Mouse (Mus musculus) intestine, embryonic 15.5 days (tissue): Measurements from ENCODE around the gene Gm10197. TPM values are rescaled to one million over a fixed set of nuclear protein-coding genes. Genes with fewer than 3 reads are reported as not detected.
"Not testable (repeated sequence)": the region's sequence is repeated elsewhere in the genome, so short reads cannot be mapped to it uniquely, and the experiment has no call there.

Source experiments
- ATAC-seq: fragments of 200-750 bp; cut with Nextera tagmentation; 2 replicates; pipeline ENCODE4 v1.8.0; 2017; ENCODE audit warnings: moderate TSS enrichment, moderate library complexity
- H3K27ac ChIP-seq: fragments of 300-500 bp; sonication (generic); 2 replicates; pipeline ENCODE4 v1.5.1; 2015; ENCODE audit warnings: mild to moderate bottlenecking, inconsistent platforms
- H3K27me3 ChIP-seq: fragments of 300-500 bp; sonication (generic); replicated peaks from 2 replicates; pipeline ENCODE4 v1.6.1; 2015; ENCODE audit warnings: inconsistent platforms
- H3K36me3 ChIP-seq: fragments of 300-500 bp; sonication (generic); 2 replicates; pipeline ENCODE4 v1.6.1; 2015; ENCODE audit warnings: inconsistent platforms
- H3K4me1 ChIP-seq: fragments of 300-500 bp; sonication (generic); replicated peaks from 2 replicates; pipeline ENCODE4 v1.6.1; 2015; ENCODE audit warnings: inconsistent platforms
- H3K4me2 ChIP-seq: fragments of 300-500 bp; sonication (generic); replicated peaks from 2 replicates; pipeline ENCODE4 v1.6.1; 2015; ENCODE audit warnings: mild to moderate bottlenecking, inconsistent platforms
- H3K4me3 ChIP-seq: fragments of 300-500 bp; sonication (generic); replicated peaks from 2 replicates; pipeline ENCODE4 v1.5.1; 2015; ENCODE audit warnings: inconsistent platforms
- H3K9ac ChIP-seq: fragments of 300-500 bp; sonication (generic); 2 replicates; pipeline ENCODE4 v1.6.1; 2015; ENCODE audit warnings: inconsistent platforms
- H3K9me3 ChIP-seq: fragments of 300-500 bp; sonication (generic); 2 replicates; pipeline ENCODE4 v1.6.1; 2016; ENCODE audit warnings: inconsistent platforms
- WGBS: fragments of 180-500 bp; shearing (Covaris S2); methylation state at CpG from one replicate; pipeline ENCODE4 v1.1.7; 2015; 5-methylcytosine and 5-hydroxymethylcytosine counted together
- polyA plus RNA-seq: library from polyadenylated mRNA; unstranded; fragments of >200 nt; fragmentation: Nextera tagmentation; extraction: Ambion mirVana; gene quantifications from 2 replicates; pipeline ENCODE4 v1.2.1, GENCODE M21; 2015

Gene Gm10197
- polyA plus RNA-seq, 1 experiment from 2014 or later = 1.4 TPM

- Histone ChIP-seq H3K4me1 (no peaks in the 10 kb centered on the region), H3K27ac (no peak overlapping the region), H3K9me3 (no peaks in the 10 kb centered on the region), H3K9ac (no peak overlapping the region), H3K4me3 (no peak overlapping the region), H3K27me3 (no peaks in the 10 kb centered on the region), H3K4me2 (no peak overlapping the region), H3K36me3 (no peaks in the 10 kb centered on the region)
- ATAC-seq = no peak
- WGBS = 93% methylated on average over 10 of the region's 10 CpGs
Measured at GRCm38 (mm10) chr19:53404219-53404836, 32.8 kb upstream of the Gm10197 start.

DNA sequence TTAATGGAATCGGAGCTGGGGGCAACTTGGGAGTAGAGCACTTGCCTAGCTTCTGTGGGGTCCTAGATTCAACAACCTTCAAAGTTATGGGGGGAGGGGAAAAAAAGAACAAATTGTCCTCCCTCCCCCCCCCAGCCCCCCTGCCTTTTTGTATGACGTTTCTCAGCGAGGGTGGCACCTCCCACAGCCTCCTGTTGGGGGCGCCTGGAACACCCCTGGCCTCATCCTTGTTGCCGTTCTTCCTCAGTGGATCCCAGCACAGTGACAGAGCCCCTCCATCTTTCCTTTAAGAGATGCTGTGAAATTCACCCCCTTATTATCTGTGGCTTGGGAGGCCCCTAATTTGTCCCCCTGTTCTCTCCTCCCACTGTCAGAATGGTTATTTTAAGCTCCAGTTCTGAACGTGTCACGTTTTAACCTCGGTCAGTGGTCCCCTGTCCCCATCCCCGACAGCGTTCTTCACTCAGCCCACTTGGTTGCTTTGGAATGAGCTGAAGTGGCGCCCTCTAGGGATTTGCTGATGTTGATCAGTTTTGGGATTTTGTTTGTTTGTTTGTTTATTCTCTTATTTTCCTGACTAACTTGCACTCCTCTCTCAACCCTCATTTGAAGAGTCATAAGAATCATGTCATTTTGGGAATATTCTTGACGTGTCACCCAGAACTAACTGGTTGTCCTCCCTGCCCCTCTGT, 31.3 kb upstream of the Gm10197 start:
- no peak overlapping the region for H3K9ac ChIP-seq

GRCm38 (mm10) chr19:53400332-53401110, 29.0 kb upstream of the Gm10197 start:
- Histone ChIP-seq H3K27ac (no peak overlapping the region), H3K36me3 (no peaks in the 10 kb centered on the region), H3K9me3 (no peaks in the 10 kb centered on the region), H3K4me1 (no peaks in the 10 kb centered on the region), H3K9ac (no peak overlapping the region), H3K4me3 (no peak overlapping the region), H3K27me3 (no peaks in the 10 kb centered on the region), H3K4me2 (no peak overlapping the region)
- no peak for ATAC-seq
- WGBS = 78% methylated on average over 16 of the region's 16 CpGs

More for the DNA sequence above, 31.3 kb upstream of the Gm10197 start:
- ATAC-seq = no peak
- Histone ChIP-seq H3K27ac (no peak overlapping the region), H3K36me3 (no peaks in the 10 kb centered on the region), H3K9me3 (no peaks in the 10 kb centered on the region), H3K4me2 (no peak overlapping the region), H3K4me3 (no peak overlapping the region), H3K27me3 (no peaks in the 10 kb centered on the region), H3K4me1 (no peaks in the 10 kb centered on the region)
- WGBS = 50% methylated on average over 12 of the region's 12 CpGs

DNA sequence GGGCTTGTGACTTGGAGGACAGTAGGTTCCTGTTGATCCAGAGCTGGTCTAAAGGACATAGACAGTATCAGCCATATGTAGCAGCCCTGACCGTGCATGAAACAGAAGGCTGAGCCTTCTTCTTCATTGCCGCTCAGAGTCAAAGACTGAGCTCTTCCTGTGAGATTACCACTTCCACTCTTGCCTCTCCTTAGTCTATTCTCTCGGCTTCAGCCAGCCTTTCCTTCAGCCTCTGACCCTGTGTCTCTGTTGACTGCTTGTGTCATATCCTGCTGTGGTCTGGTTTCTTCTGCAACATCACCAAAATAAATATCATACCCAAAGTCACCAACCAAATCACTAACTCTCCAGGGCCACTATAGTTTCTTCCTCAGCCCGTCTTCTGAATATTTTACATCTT, 27.6 kb upstream of the Gm10197 start:
- H3K4me3 ChIP-seq = no peak overlapping the region
- WGBS = 82% methylated on average over 4 of the region's 4 CpGs
- H3K9ac ChIP-seq = no peak overlapping the region
- no peaks in the 10 kb centered on the region for H3K27me3 ChIP-seq
- ATAC-seq = no peak
- H3K9me3 ChIP-seq = no peaks in the 10 kb centered on the region
- no peaks in the 10 kb centered on the region for H3K4me1 ChIP-seq
- no peak overlapping the region for H3K27ac ChIP-seq
- no peaks in the 10 kb centered on the region for H3K36me3 ChIP-seq
- no peak overlapping the region for H3K4me2 ChIP-seq

- Histone ChIP-seq H3K4me3 (no peak overlapping the region), H3K27me3 (no peaks in the 10 kb centered on the region), H3K9me3 (no peaks in the 10 kb centered on the region), H3K4me2 (no peak overlapping the region), H3K9ac (no peak overlapping the region), H3K36me3 (no peaks in the 10 kb centered on the region), H3K4me1 (no peaks in the 10 kb centered on the region), H3K27ac (no peak overlapping the region)
- ATAC-seq = no peak
- 77% methylated on average over 12 of the region's 12 CpGs for WGBS
Measured at GRCm38 (mm10) chr19:53397451-53398233, 26.1 kb upstream of the Gm10197 start.

GRCm38 (mm10) chr19:53395805-53396204, 24.2 kb upstream of the Gm10197 start:
- ATAC-seq, H3K27me3 ChIP-seq: not testable (repeated sequence)

GRCm38 (mm10) chr19:53394956-53395355, 23.4 kb upstream of the Gm10197 start:
- 73% methylated on average over 3 of the region's 3 CpGs for WGBS
- ATAC-seq, H3K4me3 ChIP-seq, H3K9me3 ChIP-seq, H3K4me2 ChIP-seq, H3K27me3 ChIP-seq, H3K27ac ChIP-seq, H3K9ac ChIP-seq, H3K4me1 ChIP-seq, H3K36me3 ChIP-seq: not testable (repeated sequence)

More at GRCm38 (mm10) chr19:53395805-53396204, 24.2 kb upstream of the Gm10197 start:
- not testable (repeated sequence) for H3K9ac ChIP-seq, H3K9me3 ChIP-seq, H3K4me3 ChIP-seq, H3K36me3 ChIP-seq, H3K4me2 ChIP-seq, H3K27ac ChIP-seq, H3K4me1 ChIP-seq
- 76% methylated on average over 5 of the region's 5 CpGs for WGBS

DNA sequence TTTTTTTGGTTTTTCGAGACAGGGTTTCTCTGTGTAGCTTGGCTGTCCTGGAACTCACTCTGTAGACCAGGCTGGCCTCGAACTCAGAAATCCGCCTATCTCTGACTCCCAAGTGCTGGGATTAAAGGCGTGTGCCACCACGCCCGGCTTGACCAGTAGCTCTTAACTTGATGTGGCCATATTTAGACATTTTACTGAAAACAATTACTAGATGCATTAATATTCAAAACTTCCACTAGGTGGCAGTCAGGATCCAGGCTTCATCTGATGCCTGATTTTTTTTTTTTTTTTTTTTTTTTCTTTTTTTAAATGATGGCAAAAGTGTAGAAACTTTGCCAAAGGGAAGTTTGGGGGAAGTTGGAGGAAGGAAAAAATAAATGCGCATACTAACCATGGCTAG, 23.0 kb upstream of the Gm10197 start:
- no peak for ATAC-seq
- Histone ChIP-seq H3K9ac (no peak overlapping the region), H3K4me2 (no peak overlapping the region), H3K27me3 (no peaks in the 10 kb centered on the region), H3K9me3 (no peaks in the 10 kb centered on the region), H3K4me3 (no peak overlapping the region), H3K36me3 (no peaks in the 10 kb centered on the region), H3K27ac (no peak overlapping the region), H3K4me1 (peaks cover 6% of the 10 kb centered on the region; the same call in 1 of the 2 replicates)
- 14% methylated on average over 7 of the region's 7 CpGs for WGBS

- H3K27ac ChIP-seq = no peak overlapping the region
- no peak overlapping the region for H3K9ac ChIP-seq
- H3K4me1 ChIP-seq = peaks cover 10% of the 10 kb centered on the region; the same call in 1 of the 2 replicates
- ATAC-seq = no peak
- H3K4me2 ChIP-seq = no peak overlapping the region
- no peaks in the 10 kb centered on the region for H3K9me3 ChIP-seq
- no peaks in the 10 kb centered on the region for H3K36me3 ChIP-seq
- no peaks in the 10 kb centered on the region for H3K27me3 ChIP-seq
- H3K4me3 ChIP-seq = no peak overlapping the region
Measured at GRCm38 (mm10) chr19:53393646-53394045, 22.1 kb upstream of the Gm10197 start.

GRCm38 (mm10) chr19:53392781-53393343, 21.3 kb upstream of the Gm10197 start:
- no peak for ATAC-seq
- Histone ChIP-seq H3K27me3 (no peaks in the 10 kb centered on the region), H3K4me1 (peaks cover 10% of the 10 kb centered on the region; the same call in 1 of the 2 replicates), H3K4me2 (no peak overlapping the region), H3K27ac (no peak overlapping the region), H3K4me3 (no peak overlapping the region), H3K9ac (no peak overlapping the region), H3K36me3 (no peaks in the 10 kb centered on the region), H3K9me3 (no peaks in the 10 kb centered on the region)
- 60% methylated on average over 8 of the region's 8 CpGs for WGBS

- H3K9ac ChIP-seq = no peak overlapping the region
- H3K36me3 ChIP-seq = peaks cover 7% of the 10 kb centered on the region; the same call in 1 of the 2 replicates
- H3K9me3 ChIP-seq = no peaks in the 10 kb centered on the region
- no peak overlapping the region for H3K27ac ChIP-seq
- peak overlapping the region; percentile 63 for H3K4me2 ChIP-seq
- WGBS = 81% methylated on average over 5 of the region's 5 CpGs
- H3K4me1 ChIP-seq = peaks cover 10% of the 10 kb centered on the region; the same call in 1 of the 2 replicates
- no peaks in the 10 kb centered on the region for H3K27me3 ChIP-seq
- H3K4me3 ChIP-seq = no peak overlapping the region
- no peak for ATAC-seq
Measured at GRCm38 (mm10) chr19:53391787-53392186, 20.2 kb upstream of the Gm10197 start.
